Mouse (Mus musculus): ENCODE measurements around the gene Prkrip1. TPM values are rescaled to one million over a fixed set of nuclear protein-coding genes. Genes with fewer than 3 reads are reported as not detected.

The Prkrip1 gene
- polyA plus RNA-seq, 1 experiment from 2014 or later: 30.6 TPM

DNA sequence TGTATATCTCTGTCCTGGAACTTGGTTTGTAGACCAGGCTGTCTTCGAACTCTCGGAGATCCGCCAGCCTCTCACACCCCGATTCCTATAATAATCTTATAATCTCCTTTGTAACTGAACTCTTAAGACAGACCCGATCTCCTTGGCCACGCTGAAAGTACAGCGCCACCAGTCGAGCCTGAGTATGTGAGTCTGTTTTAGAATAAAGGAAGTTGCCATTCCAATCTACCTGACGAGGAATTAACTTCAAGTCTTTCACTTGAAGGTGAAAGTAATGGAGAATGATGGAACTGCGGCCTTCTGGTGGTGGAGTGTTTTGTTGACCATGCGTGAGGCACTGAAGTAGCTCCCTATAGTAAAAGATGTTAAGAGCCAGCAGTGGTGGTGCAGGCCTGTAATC lies 763 bp upstream of the Prkrip1 start:
- Histone ChIP-seq H3K27ac (replicated peaks) (peak overlapping the region; percentile 18; the same call in 1 of the 2 replicates), H3K4me1 (replicated peaks; ENCODE audit: control insufficient read depth, insufficient read depth) (no peaks in the 10 kb centered on the region), H3K4me2 (replicated peaks; ENCODE audit: low read depth) (peak overlapping the region; percentile 84), H3K9ac (ENCODE audit: low read length) (peak overlapping the region; percentile 62), H3K9me3 (ENCODE audit: control insufficient read depth, low read length) (no peaks in the 10 kb centered on the region), H3K27me3 (ENCODE audit: control insufficient read depth, insufficient read depth, low read length) (no peaks in the 10 kb centered on the region), H3K4me3 (ENCODE audit: low read depth, low read length) (peak overlapping the region; percentile 92), H3K36me3 (ENCODE audit: control insufficient read depth, insufficient read depth, low read length) (peaks cover 10% of the 10 kb centered on the region; the same call in 1 of the 2 replicates)
- TF ChIP-seq EP300 (optimal IDR thresholded peaks at IDR 0.05) (no peak), CTCF (IDR thresholded peaks at IDR 0.05; ENCODE audit: low read depth) (peak; percentile 31)
- ATAC-seq (ENCODE audit: low FRiP score, low TSS enrichment) (no peak), DNase-seq (ENCODE audit: low spot score) (no peak)
- 24% methylated on average over 11 of the region's 11 CpGs for WGBS

DNA sequence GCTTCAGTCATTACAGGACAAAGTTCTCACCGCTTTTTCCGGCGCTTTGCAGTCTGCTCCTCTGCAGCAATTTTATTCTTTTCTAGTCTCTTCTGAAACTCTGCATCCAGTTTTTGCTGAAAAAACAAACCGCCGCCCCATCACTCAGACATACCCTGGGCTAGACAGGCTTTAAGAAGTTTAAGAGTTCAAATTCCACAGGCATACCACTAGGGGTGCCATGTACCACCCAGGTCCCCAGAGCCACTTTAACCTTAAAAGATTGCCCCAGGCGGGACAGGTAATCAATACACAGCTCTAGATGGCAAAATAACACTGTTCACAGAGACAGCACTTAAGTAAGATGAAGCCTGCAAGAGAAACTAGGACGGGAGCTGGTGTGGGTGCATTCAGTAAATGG lies 6.9 kb downstream of the Prkrip1 start:
- no peak for TF ChIP-seq EP300 (optimal IDR thresholded peaks at IDR 0.05)
- TF ChIP-seq CTCF (IDR thresholded peaks at IDR 0.05; ENCODE audit: low read depth): no peak
- H3K9ac ChIP-seq (ENCODE audit: low read length): no peak overlapping the region
- peaks cover 31% of the 10 kb centered on the region for H3K36me3 ChIP-seq (ENCODE audit: control insufficient read depth, insufficient read depth, low read length)
- no peak for DNase-seq (ENCODE audit: low spot score)
- H3K4me2 ChIP-seq (replicated peaks; ENCODE audit: low read depth): no peak overlapping the region
- no peak overlapping the region for H3K27ac ChIP-seq (replicated peaks)
- no peak for ATAC-seq (ENCODE audit: low FRiP score, low TSS enrichment)
- no peaks in the 10 kb centered on the region for H3K4me1 ChIP-seq (replicated peaks; ENCODE audit: control insufficient read depth, insufficient read depth)
- H3K27me3 ChIP-seq (ENCODE audit: control insufficient read depth, insufficient read depth, low read length): no peaks in the 10 kb centered on the region
- H3K9me3 ChIP-seq (ENCODE audit: control insufficient read depth, low read length): no peaks in the 10 kb centered on the region
- WGBS: 85% methylated on average over 7 of the region's 7 CpGs
- no peak overlapping the region for H3K4me3 ChIP-seq (ENCODE audit: low read depth, low read length)

DNA sequence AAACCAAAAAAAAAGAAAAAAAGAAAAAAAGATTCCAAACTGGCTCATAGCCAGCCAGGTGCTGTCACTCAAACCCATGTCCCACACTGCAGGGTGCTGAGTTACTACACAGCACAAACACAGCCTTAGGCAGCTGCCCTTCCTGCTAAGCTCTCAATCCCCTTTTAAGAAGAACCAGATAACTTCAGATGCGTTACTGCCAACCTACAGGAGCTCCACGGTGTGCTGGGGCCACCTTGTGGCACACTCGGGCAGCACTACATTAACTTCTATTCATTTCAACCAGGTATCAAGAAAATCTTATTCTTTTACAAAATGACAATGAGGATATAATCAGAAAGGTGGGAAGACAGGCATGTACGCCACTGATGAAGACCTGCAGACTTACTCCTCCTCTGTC lies 12.0 kb downstream of the Prkrip1 start:
- 29% methylated on average over 4 of the region's 4 CpGs for WGBS
- no peak overlapping the region for H3K4me3 ChIP-seq (ENCODE audit: low read depth, low read length)
- peaks cover 11% of the 10 kb centered on the region for H3K36me3 ChIP-seq (ENCODE audit: control insufficient read depth, insufficient read depth, low read length)
- ATAC-seq (ENCODE audit: low FRiP score, low TSS enrichment) (peak; percentile 75), DNase-seq (ENCODE audit: low spot score) (peak; percentile 68)
- TF ChIP-seq CTCF (IDR thresholded peaks at IDR 0.05; ENCODE audit: low read depth): peak; percentile 95
- no peak for TF ChIP-seq EP300 (optimal IDR thresholded peaks at IDR 0.05)
- no peak overlapping the region for H3K27ac ChIP-seq (replicated peaks)
- H3K9me3 ChIP-seq (ENCODE audit: control insufficient read depth, low read length): no peaks in the 10 kb centered on the region
- H3K4me2 ChIP-seq (replicated peaks; ENCODE audit: low read depth): no peak overlapping the region
- H3K4me1 ChIP-seq (replicated peaks; ENCODE audit: control insufficient read depth, insufficient read depth): no peaks in the 10 kb centered on the region
- no peaks in the 10 kb centered on the region for H3K27me3 ChIP-seq (ENCODE audit: control insufficient read depth, insufficient read depth, low read length)
- H3K9ac ChIP-seq (ENCODE audit: low read length): no peak overlapping the region

DNA sequence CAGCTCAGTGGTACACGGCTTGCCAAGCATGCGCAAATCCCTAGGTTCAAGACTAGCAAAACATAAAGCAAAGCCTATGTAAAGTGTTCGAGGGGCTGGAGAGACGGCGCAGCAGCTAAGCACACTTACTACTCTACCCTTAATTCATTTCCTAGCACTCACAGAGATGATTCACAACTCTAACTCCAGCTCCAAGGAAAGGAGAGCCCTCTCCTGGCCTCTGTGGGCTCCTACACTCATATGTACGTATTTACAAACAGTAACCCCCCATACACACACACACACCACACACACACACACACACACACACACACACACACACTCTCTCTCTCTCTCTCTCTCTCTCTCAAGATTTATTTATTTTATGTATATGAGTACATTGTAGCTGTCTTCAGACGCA lies 15.0 kb downstream of the Prkrip1 start:
- H3K4me2 ChIP-seq (replicated peaks; ENCODE audit: low read depth): no peak overlapping the region
- DNase-seq (ENCODE audit: low spot score) (no peak), ATAC-seq (ENCODE audit: low FRiP score, low TSS enrichment) (no peak)
- peaks cover 11% of the 10 kb centered on the region for H3K36me3 ChIP-seq (ENCODE audit: control insufficient read depth, insufficient read depth, low read length)
- no peaks in the 10 kb centered on the region for H3K9me3 ChIP-seq (ENCODE audit: control insufficient read depth, low read length)
- 80% methylated on average over 7 of the region's 7 CpGs for WGBS
- no peaks in the 10 kb centered on the region for H3K4me1 ChIP-seq (replicated peaks; ENCODE audit: control insufficient read depth, insufficient read depth)
- no peaks in the 10 kb centered on the region for H3K27me3 ChIP-seq (ENCODE audit: control insufficient read depth, insufficient read depth, low read length)
- TF ChIP-seq CTCF (IDR thresholded peaks at IDR 0.05; ENCODE audit: low read depth) (peak; percentile 51), EP300 (optimal IDR thresholded peaks at IDR 0.05) (no peak)
- no peak overlapping the region for H3K27ac ChIP-seq (replicated peaks)
- no peak overlapping the region for H3K4me3 ChIP-seq (ENCODE audit: low read depth, low read length)
- no peak overlapping the region for H3K9ac ChIP-seq (ENCODE audit: low read length)

GRCm38 (mm10) chr5:136182830-136183229 lies 15.9 kb downstream of the Prkrip1 start:
- no peak overlapping the region for H3K9ac ChIP-seq (ENCODE audit: low read length)
- DNase-seq (ENCODE audit: low spot score): no peak
- H3K4me3 ChIP-seq (ENCODE audit: low read depth, low read length): no peak overlapping the region
- no peaks in the 10 kb centered on the region for H3K9me3 ChIP-seq (ENCODE audit: control insufficient read depth, low read length)
- no peaks in the 10 kb centered on the region for H3K27me3 ChIP-seq (ENCODE audit: control insufficient read depth, insufficient read depth, low read length)
- 82% methylated on average over 4 of the region's 4 CpGs for WGBS
- H3K4me2 ChIP-seq (replicated peaks; ENCODE audit: low read depth): no peak overlapping the region
- H3K4me1 ChIP-seq (replicated peaks; ENCODE audit: control insufficient read depth, insufficient read depth): no peaks in the 10 kb centered on the region
- no peak for ATAC-seq (ENCODE audit: low FRiP score, low TSS enrichment)
- no peak overlapping the region for H3K27ac ChIP-seq (replicated peaks)
- peaks cover 12% of the 10 kb centered on the region for H3K36me3 ChIP-seq (ENCODE audit: control insufficient read depth, insufficient read depth, low read length)
- TF ChIP-seq EP300 (optimal IDR thresholded peaks at IDR 0.05): no peak
- no peak for TF ChIP-seq CTCF (IDR thresholded peaks at IDR 0.05; ENCODE audit: low read depth)

GRCm38 (mm10) chr5:136182049-136182448 lies 16.7 kb downstream of the Prkrip1 start:
- 87% methylated on average over 6 of the region's 6 CpGs for WGBS
- H3K36me3 ChIP-seq (ENCODE audit: control insufficient read depth, insufficient read depth, low read length): peaks cover 12% of the 10 kb centered on the region
- ATAC-seq (ENCODE audit: low FRiP score, low TSS enrichment): no peak

More at GRCm38 (mm10) chr5:136182049-136182448, 16.7 kb downstream of the Prkrip1 start:
- Histone ChIP-seq H3K9ac (ENCODE audit: low read length) (no peak overlapping the region), H3K27ac (replicated peaks) (no peak overlapping the region), H3K4me1 (replicated peaks; ENCODE audit: control insufficient read depth, insufficient read depth) (no peaks in the 10 kb centered on the region), H3K9me3 (ENCODE audit: control insufficient read depth, low read length) (no peaks in the 10 kb centered on the region), H3K27me3 (ENCODE audit: control insufficient read depth, insufficient read depth, low read length) (no peaks in the 10 kb centered on the region), H3K4me3 (ENCODE audit: low read depth, low read length) (no peak overlapping the region), H3K4me2 (replicated peaks; ENCODE audit: low read depth) (no peak overlapping the region)
- TF ChIP-seq EP300 (optimal IDR thresholded peaks at IDR 0.05) (no peak), CTCF (IDR thresholded peaks at IDR 0.05; ENCODE audit: low read depth) (no peak)
- no peak for DNase-seq (ENCODE audit: low spot score)
